Mouse (Mus musculus): ENCODE measurements at regions not wholly inside any gene's neighbourhood (a gene's known extent, or its start where the extent isn't known, plus 50 kb on each side); places are given as distances from the start of the nearest gene placed in this dataset.

GRCm38 (mm10) chr9:72219892-72220291, 54.8 kb upstream of the Zfp280d start:
- TF ChIP-seq CTCF (IDR thresholded peaks at IDR 0.05; ENCODE audit: low read depth) (no peak), EP300 (IDR thresholded peaks at IDR 0.05; ENCODE audit: low read depth) (no peak)

Data from liver, postnatal 0 days (tissue).